Mouse (Mus musculus): ENCODE data around the gene Grip2. TPM values are rescaled to one million over a fixed set of nuclear protein-coding genes. Genes with fewer than 3 reads are reported as not detected.
A peak's percentile ranks its signal among the peaks of the same experiment; 100 is the strongest.

The Grip2 gene
- polyA plus RNA-seq, 1 experiment: not detected

DNA sequence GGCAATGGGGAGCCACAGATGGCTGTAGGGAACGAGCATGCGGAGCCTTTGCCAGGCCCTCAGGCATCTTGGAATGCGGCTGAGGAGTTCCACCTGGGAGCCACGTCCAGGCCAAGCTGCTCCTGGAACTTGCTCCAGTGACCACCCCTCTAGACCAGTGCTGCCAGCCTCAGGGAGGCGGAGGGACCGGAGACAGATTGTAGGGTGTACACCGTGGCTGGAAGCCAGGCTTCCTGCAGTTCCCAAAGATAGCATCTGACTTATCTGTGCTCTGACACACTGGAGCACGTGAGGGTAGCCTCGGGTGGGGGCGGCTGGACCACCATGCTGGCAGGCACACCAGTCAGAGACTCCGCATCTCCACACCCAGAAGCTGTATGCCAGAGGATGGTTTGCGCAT is 28.6 kb downstream of the Grip2 start:
- Histone ChIP-seq H3K4me1 (ENCODE audit: control insufficient read depth, insufficient read depth, low read length) (no peaks in the 10 kb centered on the region), H3K27ac (ENCODE audit: insufficient read depth, low read length) (no peak overlapping the region), H3K4me3 (ENCODE audit: insufficient read depth, low read length) (no peak overlapping the region)
- no peak for TF ChIP-seq POLR2A (IDR thresholded peaks at IDR 0.05; ENCODE audit: low read depth, low read length)
- TF ChIP-seq CTCF (IDR thresholded peaks at IDR 0.05; ENCODE audit: borderline replicate concordance, insufficient read depth, low read length): no peak

GRCm38 (mm10) chr6:91796736-91797135 is 30.3 kb downstream of the Grip2 start:
- no peak overlapping the region for H3K4me3 ChIP-seq (ENCODE audit: insufficient read depth, low read length)
- no peak overlapping the region for H3K27ac ChIP-seq (ENCODE audit: insufficient read depth, low read length)
- TF ChIP-seq CTCF (IDR thresholded peaks at IDR 0.05; ENCODE audit: borderline replicate concordance, insufficient read depth, low read length): no peak
- TF ChIP-seq POLR2A (IDR thresholded peaks at IDR 0.05; ENCODE audit: low read depth, low read length): no peak
- H3K4me1 ChIP-seq (ENCODE audit: control insufficient read depth, insufficient read depth, low read length): no peaks in the 10 kb centered on the region

GRCm38 (mm10) chr6:91796064-91796463 is 31.0 kb downstream of the Grip2 start:
- H3K4me3 ChIP-seq (ENCODE audit: insufficient read depth, low read length): no peak overlapping the region
- no peaks in the 10 kb centered on the region for H3K4me1 ChIP-seq (ENCODE audit: control insufficient read depth, insufficient read depth, low read length)
- TF ChIP-seq POLR2A (IDR thresholded peaks at IDR 0.05; ENCODE audit: low read depth, low read length) (no peak), CTCF (IDR thresholded peaks at IDR 0.05; ENCODE audit: borderline replicate concordance, insufficient read depth, low read length) (no peak)
- no peak overlapping the region for H3K27ac ChIP-seq (ENCODE audit: insufficient read depth, low read length)

DNA sequence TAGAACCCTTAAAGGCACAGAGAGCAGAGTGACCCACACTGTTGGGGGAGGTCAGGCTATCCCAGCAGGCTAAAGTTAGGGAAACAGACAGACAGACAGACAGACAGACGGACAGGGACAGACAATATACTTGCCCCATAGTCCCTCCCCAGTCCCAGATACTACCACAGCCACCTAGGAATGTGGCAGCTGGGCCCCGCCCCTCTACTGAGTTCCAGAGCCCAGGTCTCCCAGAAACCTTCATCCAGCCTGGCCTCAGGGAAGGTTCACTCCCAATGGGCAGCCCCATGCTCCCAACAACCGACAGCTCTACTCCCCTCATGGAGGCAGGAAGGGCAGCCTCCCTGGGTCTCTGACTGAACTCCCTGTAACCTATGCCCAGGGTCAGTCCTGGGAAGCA is 31.4 kb downstream of the Grip2 start:
- Histone ChIP-seq H3K4me1 (ENCODE audit: control insufficient read depth, insufficient read depth, low read length) (no peaks in the 10 kb centered on the region), H3K27ac (ENCODE audit: insufficient read depth, low read length) (no peak overlapping the region), H3K4me3 (ENCODE audit: insufficient read depth, low read length) (no peak overlapping the region)
- TF ChIP-seq POLR2A (IDR thresholded peaks at IDR 0.05; ENCODE audit: low read depth, low read length) (no peak), CTCF (IDR thresholded peaks at IDR 0.05; ENCODE audit: borderline replicate concordance, insufficient read depth, low read length) (no peak)

GRCm38 (mm10) chr6:91788311-91788798 is 38.7 kb downstream of the Grip2 start:
- Histone ChIP-seq H3K27ac (ENCODE audit: insufficient read depth, low read length) (no peak overlapping the region), H3K4me1 (ENCODE audit: control insufficient read depth, insufficient read depth, low read length) (no peaks in the 10 kb centered on the region), H3K4me3 (ENCODE audit: insufficient read depth, low read length) (no peak overlapping the region)
- no peak for TF ChIP-seq CTCF (IDR thresholded peaks at IDR 0.05; ENCODE audit: borderline replicate concordance, insufficient read depth, low read length)
- TF ChIP-seq POLR2A (IDR thresholded peaks at IDR 0.05; ENCODE audit: low read depth, low read length): no peak

DNA sequence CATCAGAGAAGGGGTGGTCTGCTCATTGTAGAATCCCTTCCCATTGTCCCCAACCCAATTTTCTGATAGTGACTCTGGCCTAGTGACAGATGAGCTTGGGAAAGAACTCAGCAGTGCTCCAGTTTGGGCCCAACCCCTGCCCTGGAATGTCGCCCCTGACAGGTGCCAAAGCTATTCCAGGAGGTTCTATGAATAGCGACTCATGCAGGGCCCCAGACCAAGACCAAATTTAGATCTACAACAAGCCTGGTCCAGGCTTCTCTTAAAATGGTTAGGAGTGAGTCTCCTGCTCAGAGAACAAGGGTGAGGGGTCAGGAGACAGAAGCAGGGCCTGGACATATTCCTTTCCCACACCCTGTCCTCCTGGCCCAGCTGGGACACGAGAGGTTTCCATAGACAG is 42.0 kb downstream of the Grip2 start:
- Histone ChIP-seq H3K4me3 (ENCODE audit: insufficient read depth, low read length) (no peak overlapping the region), H3K4me1 (ENCODE audit: control insufficient read depth, insufficient read depth, low read length) (no peaks in the 10 kb centered on the region), H3K27ac (ENCODE audit: insufficient read depth, low read length) (no peak overlapping the region)
- TF ChIP-seq CTCF (IDR thresholded peaks at IDR 0.05; ENCODE audit: borderline replicate concordance, insufficient read depth, low read length) (no peak), POLR2A (IDR thresholded peaks at IDR 0.05; ENCODE audit: low read depth, low read length) (no peak)

GRCm38 (mm10) chr6:91779206-91779605 is 47.8 kb downstream of the Grip2 start:
- Histone ChIP-seq H3K27ac (ENCODE audit: insufficient read depth, low read length) (no peak overlapping the region), H3K4me3 (ENCODE audit: insufficient read depth, low read length) (no peak overlapping the region), H3K4me1 (ENCODE audit: control insufficient read depth, insufficient read depth, low read length) (no peaks in the 10 kb centered on the region)
- TF ChIP-seq CTCF (IDR thresholded peaks at IDR 0.05; ENCODE audit: borderline replicate concordance, insufficient read depth, low read length) (no peak), POLR2A (IDR thresholded peaks at IDR 0.05; ENCODE audit: low read depth, low read length) (no peak)

DNA sequence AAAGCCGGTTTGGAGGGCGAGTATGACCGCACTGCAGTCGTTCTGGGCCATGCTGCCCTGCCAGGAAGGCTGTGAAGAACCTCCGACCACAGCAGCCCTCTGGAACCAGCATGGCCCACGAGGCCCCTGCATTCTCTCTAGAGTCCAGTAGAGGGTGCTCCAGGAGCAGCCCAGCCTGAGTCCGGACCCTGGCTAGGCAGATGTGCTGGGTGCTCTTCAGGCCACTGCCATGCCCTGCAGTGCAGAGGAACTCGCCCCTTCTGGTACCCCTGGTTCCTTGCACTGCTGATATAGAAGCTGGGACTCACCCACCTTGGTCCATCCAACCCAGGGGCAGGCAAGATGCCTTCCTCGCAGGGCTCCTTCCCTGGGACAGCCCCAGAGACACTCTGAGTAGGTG is 50.5 kb downstream of the Grip2 start:
- Histone ChIP-seq H3K4me1 (ENCODE audit: control insufficient read depth, insufficient read depth, low read length) (no peaks in the 10 kb centered on the region), H3K27ac (ENCODE audit: insufficient read depth, low read length) (no peak overlapping the region), H3K4me3 (ENCODE audit: insufficient read depth, low read length) (no peak overlapping the region)
- TF ChIP-seq CTCF (IDR thresholded peaks at IDR 0.05; ENCODE audit: borderline replicate concordance, insufficient read depth, low read length): peak; percentile 64
- TF ChIP-seq POLR2A (IDR thresholded peaks at IDR 0.05; ENCODE audit: low read depth, low read length): no peak

GRCm38 (mm10) chr6:91773951-91774350 is 53.1 kb downstream of the Grip2 start:
- H3K27ac ChIP-seq (ENCODE audit: insufficient read depth, low read length): no peak overlapping the region
- TF ChIP-seq POLR2A (IDR thresholded peaks at IDR 0.05; ENCODE audit: low read depth, low read length): no peak
- TF ChIP-seq CTCF (IDR thresholded peaks at IDR 0.05; ENCODE audit: borderline replicate concordance, insufficient read depth, low read length): no peak

DNA sequence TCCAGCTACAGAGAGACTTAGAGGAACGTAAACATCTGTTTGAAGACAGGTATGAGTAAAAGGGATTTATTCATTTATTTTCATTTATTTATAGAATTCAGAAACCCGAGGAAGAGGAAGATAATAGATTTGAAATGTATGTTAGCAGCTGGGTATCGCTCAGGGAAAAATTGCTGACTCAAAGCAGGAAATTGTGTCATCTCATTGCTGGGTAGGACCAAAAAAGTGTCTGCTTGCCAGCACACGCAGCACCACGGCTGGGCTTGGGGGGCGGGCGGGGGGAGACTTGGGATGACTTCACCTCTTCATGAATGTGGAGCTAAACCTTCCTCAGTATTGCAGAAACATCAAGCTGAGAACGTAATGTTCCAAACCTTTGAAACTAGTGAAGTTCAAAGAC is 59.5 kb downstream of the Grip2 start:
- TF ChIP-seq POLR2A (IDR thresholded peaks at IDR 0.05; ENCODE audit: low read depth, low read length) (no peak), CTCF (IDR thresholded peaks at IDR 0.05; ENCODE audit: borderline replicate concordance, insufficient read depth, low read length) (no peak)
- Histone ChIP-seq H3K4me3 (ENCODE audit: insufficient read depth, low read length) (no peak overlapping the region), H3K27ac (ENCODE audit: insufficient read depth, low read length) (no peak overlapping the region), H3K4me1 (ENCODE audit: control insufficient read depth, insufficient read depth, low read length) (no peaks in the 10 kb centered on the region)

More at GRCm38 (mm10) chr6:91773951-91774350, 53.1 kb downstream of the Grip2 start:
- Histone ChIP-seq H3K4me1 (ENCODE audit: control insufficient read depth, insufficient read depth, low read length) (no peaks in the 10 kb centered on the region), H3K4me3 (ENCODE audit: insufficient read depth, low read length) (no peak overlapping the region)
